Mouse (Mus musculus): ENCODE data around the gene Atoh7. TPM values are rescaled to one million over a fixed set of nuclear protein-coding genes. Genes with fewer than 3 reads are reported as not detected.

Gene Atoh7
- polyA plus RNA-seq, 1 experiment from 2014 or later = not detected

GRCm38 (mm10) chr10:63121961-63122360, 22.5 kb downstream of the Atoh7 start:
- no peaks in the 10 kb centered on the region for H3K36me3 ChIP-seq (ENCODE audit: control insufficient read depth, insufficient read depth, low read length)
- H3K4me1 ChIP-seq (replicated peaks; ENCODE audit: control insufficient read depth, insufficient read depth) = no peaks in the 10 kb centered on the region
- no peak for DNase-seq (ENCODE audit: low spot score)
- WGBS = 83% methylated on average over 14 of the region's 14 CpGs
- no peaks in the 10 kb centered on the region for H3K27me3 ChIP-seq (ENCODE audit: control insufficient read depth, insufficient read depth, low read length)
- H3K27ac ChIP-seq (replicated peaks) = no peak overlapping the region
- no peaks in the 10 kb centered on the region for H3K9me3 ChIP-seq (ENCODE audit: control insufficient read depth, low read length)
- H3K9ac ChIP-seq (ENCODE audit: low read length) = no peak overlapping the region
- H3K4me2 ChIP-seq (replicated peaks; ENCODE audit: low read depth) = no peak overlapping the region
- H3K4me3 ChIP-seq (ENCODE audit: low read depth, low read length) = no peak overlapping the region
- TF ChIP-seq CTCF (IDR thresholded peaks at IDR 0.05; ENCODE audit: low read depth) (no peak), EP300 (optimal IDR thresholded peaks at IDR 0.05) (no peak)
- no peak for ATAC-seq (ENCODE audit: low FRiP score, low TSS enrichment)

- no peak for TF ChIP-seq CTCF (IDR thresholded peaks at IDR 0.05; ENCODE audit: low read depth)
- TF ChIP-seq EP300 (optimal IDR thresholded peaks at IDR 0.05) = no peak
- Histone ChIP-seq H3K4me3 (ENCODE audit: low read depth, low read length) (no peak overlapping the region), H3K4me2 (replicated peaks; ENCODE audit: low read depth) (no peak overlapping the region), H3K27ac (replicated peaks) (no peak overlapping the region), H3K36me3 (ENCODE audit: control insufficient read depth, insufficient read depth, low read length) (no peaks in the 10 kb centered on the region), H3K9me3 (ENCODE audit: control insufficient read depth, low read length) (no peaks in the 10 kb centered on the region), H3K9ac (ENCODE audit: low read length) (no peak overlapping the region), H3K27me3 (ENCODE audit: control insufficient read depth, insufficient read depth, low read length) (no peaks in the 10 kb centered on the region), H3K4me1 (replicated peaks; ENCODE audit: control insufficient read depth, insufficient read depth) (no peaks in the 10 kb centered on the region)
- DNase-seq (ENCODE audit: low spot score) (no peak), ATAC-seq (ENCODE audit: low FRiP score, low TSS enrichment) (no peak)
- 39% methylated on average over 8 of the region's 8 CpGs for WGBS
Observed at GRCm38 (mm10) chr10:63122516-63122915, 23.1 kb downstream of the Atoh7 start.

- Histone ChIP-seq H3K4me2 (replicated peaks; ENCODE audit: low read depth) (no peak overlapping the region), H3K27ac (replicated peaks) (no peak overlapping the region), H3K9ac (ENCODE audit: low read length) (no peak overlapping the region), H3K4me1 (replicated peaks; ENCODE audit: control insufficient read depth, insufficient read depth) (no peaks in the 10 kb centered on the region), H3K27me3 (ENCODE audit: control insufficient read depth, insufficient read depth, low read length) (no peaks in the 10 kb centered on the region), H3K36me3 (ENCODE audit: control insufficient read depth, insufficient read depth, low read length) (no peaks in the 10 kb centered on the region), H3K4me3 (ENCODE audit: low read depth, low read length) (no peak overlapping the region), H3K9me3 (ENCODE audit: control insufficient read depth, low read length) (no peaks in the 10 kb centered on the region)
- 85% methylated on average over 8 of the region's 8 CpGs for WGBS
- TF ChIP-seq CTCF (IDR thresholded peaks at IDR 0.05; ENCODE audit: low read depth) = no peak
- no peak for TF ChIP-seq EP300 (optimal IDR thresholded peaks at IDR 0.05)
- ATAC-seq (ENCODE audit: low FRiP score, low TSS enrichment) = no peak
- no peak for DNase-seq (ENCODE audit: low spot score)
Observed at GRCm38 (mm10) chr10:63123141-63123540, 23.7 kb downstream of the Atoh7 start.

GRCm38 (mm10) chr10:63124016-63124415, 24.6 kb downstream of the Atoh7 start:
- 90% methylated on average over 10 of the region's 10 CpGs for WGBS
- TF ChIP-seq CTCF (IDR thresholded peaks at IDR 0.05; ENCODE audit: low read depth) = no peak
- no peak overlapping the region for H3K4me3 ChIP-seq (ENCODE audit: low read depth, low read length)
- no peaks in the 10 kb centered on the region for H3K27me3 ChIP-seq (ENCODE audit: control insufficient read depth, insufficient read depth, low read length)
- DNase-seq (ENCODE audit: low spot score) (no peak), ATAC-seq (ENCODE audit: low FRiP score, low TSS enrichment) (no peak)
- H3K4me1 ChIP-seq (replicated peaks; ENCODE audit: control insufficient read depth, insufficient read depth) = no peaks in the 10 kb centered on the region
- H3K9me3 ChIP-seq (ENCODE audit: control insufficient read depth, low read length) = no peaks in the 10 kb centered on the region
- H3K27ac ChIP-seq (replicated peaks) = no peak overlapping the region
- H3K36me3 ChIP-seq (ENCODE audit: control insufficient read depth, insufficient read depth, low read length) = no peaks in the 10 kb centered on the region
- no peak overlapping the region for H3K4me2 ChIP-seq (replicated peaks; ENCODE audit: low read depth)
- no peak overlapping the region for H3K9ac ChIP-seq (ENCODE audit: low read length)

GRCm38 (mm10) chr10:63125343-63125742, 25.9 kb downstream of the Atoh7 start:
- Histone ChIP-seq H3K36me3 (ENCODE audit: control insufficient read depth, insufficient read depth, low read length) (no peaks in the 10 kb centered on the region), H3K4me3 (ENCODE audit: low read depth, low read length) (no peak overlapping the region), H3K27ac (replicated peaks) (no peak overlapping the region), H3K27me3 (ENCODE audit: control insufficient read depth, insufficient read depth, low read length) (no peaks in the 10 kb centered on the region), H3K4me2 (replicated peaks; ENCODE audit: low read depth) (no peak overlapping the region), H3K9ac (ENCODE audit: low read length) (no peak overlapping the region), H3K4me1 (replicated peaks; ENCODE audit: control insufficient read depth, insufficient read depth) (no peaks in the 10 kb centered on the region), H3K9me3 (ENCODE audit: control insufficient read depth, low read length) (no peaks in the 10 kb centered on the region)
- DNase-seq (ENCODE audit: low spot score) = peak; percentile 29
- 37% methylated on average over 11 of the region's 11 CpGs for WGBS
- TF ChIP-seq CTCF (IDR thresholded peaks at IDR 0.05; ENCODE audit: low read depth) = peak; percentile 55
- TF ChIP-seq EP300 (optimal IDR thresholded peaks at IDR 0.05) = no peak
- ATAC-seq (ENCODE audit: low FRiP score, low TSS enrichment) = no peak

- ATAC-seq (ENCODE audit: low FRiP score, low TSS enrichment) (no peak), DNase-seq (ENCODE audit: low spot score) (no peak)
- Histone ChIP-seq H3K9ac (ENCODE audit: low read length) (no peak overlapping the region), H3K27me3 (ENCODE audit: control insufficient read depth, insufficient read depth, low read length) (no peaks in the 10 kb centered on the region), H3K4me2 (replicated peaks; ENCODE audit: low read depth) (no peak overlapping the region), H3K4me3 (ENCODE audit: low read depth, low read length) (no peak overlapping the region), H3K9me3 (ENCODE audit: control insufficient read depth, low read length) (no peaks in the 10 kb centered on the region), H3K27ac (replicated peaks) (no peak overlapping the region), H3K4me1 (replicated peaks; ENCODE audit: control insufficient read depth, insufficient read depth) (no peaks in the 10 kb centered on the region), H3K36me3 (ENCODE audit: control insufficient read depth, insufficient read depth, low read length) (no peaks in the 10 kb centered on the region)
- TF ChIP-seq EP300 (optimal IDR thresholded peaks at IDR 0.05) = no peak
- TF ChIP-seq CTCF (IDR thresholded peaks at IDR 0.05; ENCODE audit: low read depth) = no peak
- 83% methylated on average over 4 of the region's 4 CpGs for WGBS
Observed at GRCm38 (mm10) chr10:63126116-63126515, 26.7 kb downstream of the Atoh7 start.

All from stomach, postnatal 0 days (tissue).